Mouse (Mus musculus): Measurements from ENCODE around the gene Mthfsd. TPM values are rescaled to one million over a fixed set of nuclear protein-coding genes. Genes with fewer than 3 reads are reported as not detected.

The Mthfsd gene
- polyA plus RNA-seq, 1 experiment: not detected

DNA sequence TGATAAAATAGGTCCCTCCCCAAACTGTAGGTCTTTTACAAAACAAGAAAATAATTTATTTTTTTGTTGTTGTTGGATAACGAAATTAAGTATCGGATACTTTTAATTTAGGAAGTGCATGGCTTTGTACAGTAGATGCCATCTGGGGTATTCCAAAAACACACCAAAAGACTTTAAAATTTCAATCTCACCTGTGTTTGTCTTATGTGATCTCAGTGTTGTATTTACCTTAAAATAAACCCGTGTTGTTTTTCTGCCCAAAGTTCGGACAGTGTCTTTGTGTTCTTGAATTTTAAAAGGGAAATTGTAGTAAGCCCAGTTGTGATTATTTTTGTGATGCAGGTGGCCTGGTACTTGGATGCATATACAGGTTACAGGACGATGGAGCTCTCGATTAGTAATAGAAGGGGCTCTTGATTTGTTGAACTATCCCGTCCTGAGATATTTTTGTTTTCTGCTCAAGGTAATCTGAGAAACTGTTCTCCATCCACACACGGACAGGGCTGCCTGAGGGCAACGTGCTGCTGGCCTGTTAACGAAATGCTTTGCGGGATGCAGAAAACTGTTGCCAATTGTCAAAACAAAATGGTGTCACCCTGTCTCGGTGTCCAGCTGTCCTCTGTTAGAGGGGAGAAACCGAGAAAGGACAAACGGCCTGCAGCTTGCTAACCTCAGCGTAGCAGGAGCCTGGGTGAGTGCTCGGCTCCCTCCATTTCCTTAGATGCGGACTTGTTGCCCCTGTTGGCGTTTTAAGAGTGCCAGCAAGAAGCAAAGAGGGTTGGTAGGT is 10.6 kb upstream of the Mthfsd start:
- H3K4me1 ChIP-seq (ENCODE audit: control insufficient read depth, insufficient read depth, low read length): no peaks in the 10 kb centered on the region; the same call in 1 of the 2 replicates
- H3K4me3 ChIP-seq (ENCODE audit: insufficient read depth, low read depth, low read length): no peak overlapping the region
- H3K27ac ChIP-seq (ENCODE audit: insufficient read depth, low read depth, low read length): no peak overlapping the region
- TF ChIP-seq CTCF (IDR thresholded peaks at IDR 0.05; ENCODE audit: insufficient read depth, low read depth, low read length): no peak
- TF ChIP-seq POLR2A (IDR thresholded peaks at IDR 0.05; ENCODE audit: insufficient read depth, low read depth, low read length): no peak
- 10% methylated on average over 18 of the region's 18 CpGs for WGBS

DNA sequence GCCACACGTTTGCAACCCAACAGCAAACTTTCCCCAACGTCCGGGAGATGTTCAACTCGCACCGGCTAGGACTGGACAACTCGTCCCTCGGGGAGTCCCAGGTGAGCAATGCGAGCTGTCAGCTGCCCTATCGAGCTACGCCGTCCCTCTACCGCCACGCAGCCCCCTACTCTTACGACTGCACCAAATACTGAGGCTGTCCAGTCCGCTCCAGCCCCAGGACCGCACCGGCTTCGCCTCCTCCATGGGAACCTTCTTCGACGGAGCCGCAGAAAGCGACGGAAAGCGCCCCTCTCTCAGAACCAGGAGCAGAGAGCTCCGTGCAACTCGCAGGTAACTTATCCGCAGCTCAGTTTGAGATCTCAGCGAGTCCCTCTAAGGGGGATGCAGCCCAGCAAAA is 9.7 kb upstream of the Mthfsd start:
- H3K27ac ChIP-seq (ENCODE audit: insufficient read depth, low read depth, low read length): no peak overlapping the region
- no peak overlapping the region for H3K4me3 ChIP-seq (ENCODE audit: insufficient read depth, low read depth, low read length)
- H3K4me1 ChIP-seq (ENCODE audit: control insufficient read depth, insufficient read depth, low read length): no peaks in the 10 kb centered on the region; the same call in 1 of the 2 replicates
- TF ChIP-seq CTCF (IDR thresholded peaks at IDR 0.05; ENCODE audit: insufficient read depth, low read depth, low read length): no peak
- TF ChIP-seq POLR2A (IDR thresholded peaks at IDR 0.05; ENCODE audit: insufficient read depth, low read depth, low read length): no peak
- WGBS: 2% methylated on average over 28 of the region's 28 CpGs

DNA sequence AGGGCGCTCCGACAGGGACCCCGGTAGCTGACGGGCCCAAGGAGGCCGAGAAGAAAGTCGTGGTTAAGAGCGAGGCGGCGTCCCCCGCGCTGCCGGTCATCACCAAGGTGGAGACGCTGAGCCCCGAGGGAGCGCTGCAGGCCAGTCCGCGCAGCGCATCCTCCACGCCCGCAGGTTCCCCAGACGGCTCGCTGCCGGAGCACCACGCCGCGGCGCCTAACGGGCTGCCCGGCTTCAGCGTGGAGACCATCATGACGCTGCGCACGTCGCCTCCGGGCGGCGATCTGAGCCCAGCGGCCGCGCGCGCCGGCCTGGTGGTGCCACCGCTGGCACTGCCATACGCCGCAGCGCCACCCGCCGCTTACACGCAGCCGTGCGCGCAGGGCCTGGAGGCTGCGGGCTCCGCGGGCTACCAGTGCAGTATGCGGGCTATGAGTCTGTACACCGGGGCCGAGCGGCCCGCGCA is 9.0 kb upstream of the Mthfsd start:
- TF ChIP-seq POLR2A (IDR thresholded peaks at IDR 0.05; ENCODE audit: insufficient read depth, low read depth, low read length) (no peak), CTCF (IDR thresholded peaks at IDR 0.05; ENCODE audit: insufficient read depth, low read depth, low read length) (no peak)
- no peak overlapping the region for H3K27ac ChIP-seq (ENCODE audit: insufficient read depth, low read depth, low read length)
- no peaks in the 10 kb centered on the region; the same call in 1 of the 2 replicates for H3K4me1 ChIP-seq (ENCODE audit: control insufficient read depth, insufficient read depth, low read length)
- 1% methylated on average over 62 of the region's 62 CpGs for WGBS
- peak overlapping the region; percentile 0; the same call in 1 of the 2 replicates for H3K4me3 ChIP-seq (ENCODE audit: insufficient read depth, low read depth, low read length)

DNA sequence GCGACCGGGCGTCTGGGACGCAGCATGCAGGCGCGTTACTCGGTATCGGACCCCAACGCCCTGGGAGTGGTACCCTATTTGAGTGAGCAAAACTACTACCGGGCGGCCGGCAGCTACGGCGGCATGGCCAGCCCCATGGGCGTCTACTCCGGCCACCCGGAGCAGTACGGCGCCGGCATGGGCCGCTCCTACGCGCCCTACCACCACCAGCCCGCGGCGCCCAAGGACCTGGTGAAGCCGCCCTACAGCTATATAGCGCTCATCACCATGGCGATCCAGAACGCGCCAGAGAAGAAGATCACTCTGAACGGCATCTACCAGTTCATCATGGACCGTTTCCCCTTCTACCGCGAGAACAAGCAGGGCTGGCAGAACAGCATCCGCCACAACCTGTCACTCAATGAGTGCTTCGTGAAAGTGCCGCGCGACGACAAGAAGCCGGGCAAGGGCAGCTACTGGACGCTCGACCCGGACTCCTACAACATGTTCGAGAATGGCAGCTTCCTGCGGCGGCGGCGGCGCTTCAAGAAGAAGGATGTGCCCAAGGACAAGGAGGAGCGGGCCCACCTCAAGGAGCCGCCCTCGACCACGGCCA is 8.5 kb upstream of the Mthfsd start:
- 2% methylated on average over 55 of the region's 55 CpGs for WGBS
- TF ChIP-seq CTCF (IDR thresholded peaks at IDR 0.05; ENCODE audit: insufficient read depth, low read depth, low read length) (no peak), POLR2A (IDR thresholded peaks at IDR 0.05; ENCODE audit: insufficient read depth, low read depth, low read length) (no peak)
- Histone ChIP-seq H3K27ac (ENCODE audit: insufficient read depth, low read depth, low read length) (no peak overlapping the region), H3K4me3 (ENCODE audit: insufficient read depth, low read depth, low read length) (peak overlapping the region; percentile 17), H3K4me1 (ENCODE audit: control insufficient read depth, insufficient read depth, low read length) (no peaks in the 10 kb centered on the region; the same call in 1 of the 2 replicates)

GRCm38 (mm10) chr8:121115948-121116347 is 7.8 kb upstream of the Mthfsd start, which contains the start of gene Foxc2:
Gene Foxc2, plus strand, starts transcription at chr8:121116171.
- TF ChIP-seq POLR2A (IDR thresholded peaks at IDR 0.05; ENCODE audit: insufficient read depth, low read depth, low read length) (no peak), CTCF (IDR thresholded peaks at IDR 0.05; ENCODE audit: insufficient read depth, low read depth, low read length) (no peak)

DNA sequence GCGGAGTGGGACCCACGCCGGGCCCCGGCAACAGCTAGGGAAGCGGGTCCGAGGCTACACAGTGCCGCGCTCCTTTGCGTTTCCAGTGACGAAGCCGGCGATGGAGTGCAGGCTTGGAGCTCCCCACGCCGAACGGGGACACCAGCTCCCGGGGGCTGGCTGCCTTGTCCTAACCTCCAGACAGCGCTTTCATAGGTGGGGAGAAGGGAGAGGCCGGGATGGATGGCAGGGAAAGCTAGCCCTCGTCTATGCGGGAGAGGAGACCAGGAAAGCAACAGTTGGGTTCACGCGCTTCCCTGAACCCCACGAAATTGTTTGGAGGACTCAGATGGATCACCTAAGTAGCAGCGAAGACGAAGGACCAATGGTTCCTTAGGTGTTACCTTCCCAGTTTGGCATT is 6.9 kb upstream of the Mthfsd start:
- TF ChIP-seq CTCF (IDR thresholded peaks at IDR 0.05; ENCODE audit: insufficient read depth, low read depth, low read length) (no peak), POLR2A (IDR thresholded peaks at IDR 0.05; ENCODE audit: insufficient read depth, low read depth, low read length) (no peak)
- Histone ChIP-seq H3K4me3 (ENCODE audit: insufficient read depth, low read depth, low read length) (no peak overlapping the region), H3K27ac (ENCODE audit: insufficient read depth, low read depth, low read length) (no peak overlapping the region), H3K4me1 (ENCODE audit: control insufficient read depth, insufficient read depth, low read length) (no peaks in the 10 kb centered on the region; the same call in 1 of the 2 replicates)
- WGBS: 5% methylated on average over 25 of the region's 25 CpGs

More at GRCm38 (mm10) chr8:121115948-121116347, 7.8 kb upstream of the Mthfsd start, which contains the start of gene Foxc2:
- WGBS: under 1% methylated on average over 25 of the region's 25 CpGs
- H3K4me3 ChIP-seq (ENCODE audit: insufficient read depth, low read depth, low read length): peak within 1 kb of the TSS; percentile 17
- H3K4me1 ChIP-seq (ENCODE audit: control insufficient read depth, insufficient read depth, low read length): no peaks in the 10 kb centered on the region; the same call in 1 of the 2 replicates
- H3K27ac ChIP-seq (ENCODE audit: insufficient read depth, low read depth, low read length): no peak within 1 kb of the TSS

GRCm38 (mm10) chr8:121113261-121113660 is 5.1 kb upstream of the Mthfsd start:
- WGBS: 2% methylated on average over 21 of the region's 21 CpGs
- Histone ChIP-seq H3K4me1 (ENCODE audit: control insufficient read depth, insufficient read depth, low read length) (no peaks in the 10 kb centered on the region; the same call in 1 of the 2 replicates), H3K4me3 (ENCODE audit: insufficient read depth, low read depth, low read length) (no peak overlapping the region), H3K27ac (ENCODE audit: insufficient read depth, low read depth, low read length) (no peak overlapping the region)
- TF ChIP-seq POLR2A (IDR thresholded peaks at IDR 0.05; ENCODE audit: insufficient read depth, low read depth, low read length) (no peak), CTCF (IDR thresholded peaks at IDR 0.05; ENCODE audit: insufficient read depth, low read depth, low read length) (peak; percentile 97)

GRCm38 (mm10) chr8:121111145-121111907 is 3.1 kb upstream of the Mthfsd start:
- H3K4me1 ChIP-seq (ENCODE audit: control insufficient read depth, insufficient read depth, low read length): 0 out of 2 replicates have a peak, but pooled peaks cover 3% of the 10 kb centered on the region
- WGBS: 49% methylated on average over 7 of the region's 7 CpGs
- no peak for TF ChIP-seq POLR2A (IDR thresholded peaks at IDR 0.05; ENCODE audit: insufficient read depth, low read depth, low read length)
- TF ChIP-seq CTCF (IDR thresholded peaks at IDR 0.05; ENCODE audit: insufficient read depth, low read depth, low read length): no peak
- H3K4me3 ChIP-seq (ENCODE audit: insufficient read depth, low read depth, low read length): no peak overlapping the region
- H3K27ac ChIP-seq (ENCODE audit: insufficient read depth, low read depth, low read length): no peak overlapping the region
